Comparison of ENCODE assay signal across 36 mouse cellular contexts in genomic region chr13:51535326-51535725, GRCm38 (mm10). TPM values are rescaled to one million over a fixed set of nuclear protein-coding genes. Genes with fewer than 3 reads are reported as not detected.
"Had no signal": no experiment of that assay in that cellular context is flagged by ENCODE, and none has a peak within 500 bp of the region (broad histone marks: within the 10 kb centered on the region; RNA-seq: fewer than 3 reads in every experiment).

No protein-coding gene starts in this region.

- H3K4me1 ChIP-seq: limb, embryonic 10.5 days; limb, embryonic 12.5 days; limb, embryonic 13.5 days; limb, embryonic 15.5 days; liver, embryonic 12.5 days; liver, embryonic 13.5 days; liver, embryonic 15.5 days; lung, embryonic 15.5 days; megakaryocyte, embryonic 14.5 days; midbrain, embryonic 10.5 days; midbrain, embryonic 12.5 days; midbrain, embryonic 13.5 days; midbrain, embryonic 15.5 days; neural tube, embryonic 12.5 days had no signal

- H3K4me3 ChIP-seq: limb, embryonic 10.5 days; limb, embryonic 12.5 days; limb, embryonic 13.5 days; limb, embryonic 15.5 days; liver, embryonic 12.5 days; liver, embryonic 13.5 days; liver, embryonic 15.5 days; lung, embryonic 15.5 days; megakaryocyte, embryonic 14.5 days; midbrain, embryonic 10.5 days; midbrain, embryonic 12.5 days; midbrain, embryonic 13.5 days; midbrain, embryonic 15.5 days; myocyte; neural tube, embryonic 12.5 days had no signal

- H3K27me3 ChIP-seq: limb, embryonic 12.5 days; limb, embryonic 13.5 days; limb, embryonic 15.5 days; liver, embryonic 12.5 days; liver, embryonic 13.5 days; liver, embryonic 15.5 days; lung, embryonic 15.5 days; midbrain, embryonic 12.5 days; midbrain, embryonic 13.5 days; midbrain, embryonic 15.5 days; neural tube, embryonic 12.5 days had no signal

- H3K36me3 ChIP-seq: limb, embryonic 10.5 days; limb, embryonic 12.5 days; limb, embryonic 13.5 days; limb, embryonic 15.5 days; liver, embryonic 12.5 days; liver, embryonic 13.5 days; liver, embryonic 15.5 days; lung, embryonic 15.5 days; midbrain, embryonic 10.5 days; midbrain, embryonic 12.5 days; midbrain, embryonic 13.5 days; midbrain, embryonic 15.5 days; neural tube, embryonic 12.5 days had no signal

- H3K9ac ChIP-seq: limb, embryonic 12.5 days; limb, embryonic 13.5 days; limb, embryonic 15.5 days; liver, embryonic 12.5 days; liver, embryonic 13.5 days; liver, embryonic 14.5 days; liver, embryonic 15.5 days; liver, postnatal 0 days; lung, embryonic 14.5 days; lung, embryonic 15.5 days; midbrain, embryonic 12.5 days; midbrain, embryonic 13.5 days; midbrain, embryonic 15.5 days; neural tube, embryonic 12.5 days had no signal

- DNase-seq: left cerebral cortex, postnatal 4 days; liver; liver, embryonic 13.5 days; liver, postnatal 0 days; lung, adult 18-20 months; lung, adult 2 months; lung, embryonic 14.5 days; lung, postnatal 10 days; lung, postnatal 14 days; lung, postnatal 36 days; lung, postnatal 4 days; midbrain, embryonic 14.5 days had no signal

- H3K27ac ChIP-seq: limb, embryonic 10.5 days; limb, embryonic 12.5 days; limb, embryonic 13.5 days; limb, embryonic 15.5 days; liver, embryonic 12.5 days; liver, embryonic 13.5 days; liver, embryonic 14.5 days; liver, embryonic 15.5 days; lung, embryonic 15.5 days; macrophage; midbrain, embryonic 10.5 days; midbrain, embryonic 12.5 days; midbrain, embryonic 13.5 days; midbrain, embryonic 15.5 days; neural tube, embryonic 12.5 days had no signal

RNA-seq across cellular contexts. Expression of gene Shc3, which starts 33.9 kb away (rescaled TPM):
- total RNA-seq: megakaryocyte progenitor cell, adult 5-6 weeks; megakaryocyte, adult 5-6 weeks; megakaryocyte-erythroid progenitor cell, adult 5-6 weeks; monocyte, adult 5-6 weeks had no signal
- polyA plus RNA-seq: liver, adult 2 months; liver, embryonic 11.5 days; liver, embryonic 12.5 days; liver, embryonic 13.5 days; liver, embryonic 15.5 days; liver, embryonic 16.5 days; lung, embryonic 14.5 days; lung, embryonic 16.5 days; macrophage had no signal
